Mouse (Mus musculus) E14TG2a.4 (cell line): ENCODE data around the gene Fgg.
A peak's percentile ranks its signal among the peaks of the same experiment; 100 is the strongest.

Experiments
- H3K27me3 ChIP-seq: 2 replicates; pipeline ENCODE4 v1.6.1; 2014; ENCODE audit warnings: low read length, control low read depth; ENCODE audit not compliant: insufficient read depth
- H3K36me3 ChIP-seq: 2 replicates; pipeline ENCODE4 v1.6.1; 2014; ENCODE audit warnings: low read length, control low read depth; ENCODE audit not compliant: insufficient read depth
- H3K4me1 ChIP-seq: replicated peaks from 2 replicates; pipeline ENCODE4 v1.6.1; 2014; ENCODE audit warnings: low read depth, low read length, control low read depth
- H3K4me3 ChIP-seq: replicated peaks from 2 replicates; pipeline ENCODE4 v1.5.1; 2014; ENCODE audit warnings: mild to moderate bottlenecking, low read length
- H3K9me3 ChIP-seq: 2 replicates; pipeline ENCODE4 v1.6.1; 2014; ENCODE audit warnings: low read length, control low read depth
- CTCF ChIP-seq: conservative IDR thresholded peaks from 2 replicates; pipeline ENCODE4 v1.5.1; 2014; ENCODE audit warnings: low read length
- NANOG ChIP-seq: IDR thresholded peaks from 2 replicates; pipeline ENCODE4 v1.6.1; 2014; ENCODE audit warnings: borderline replicate concordance, low read length, mixed read lengths
- POU5F1 ChIP-seq: IDR thresholded peaks from 2 replicates; pipeline ENCODE4 v1.6.1; 2014; ENCODE audit warnings: low read length, borderline replicate concordance

Gene Fgg

GRCm38 (mm10) chr3:83053126-83053525 lies 45.6 kb downstream of the Fgg start:
- no peaks in the 10 kb centered on the region for H3K9me3 ChIP-seq
- TF ChIP-seq CTCF (no peak), POU5F1 (no peak), NANOG (no peak)
- peaks cover 10% of the 10 kb centered on the region; the same call in 1 of the 2 replicates for H3K36me3 ChIP-seq
- H3K4me3 ChIP-seq: no peak overlapping the region
- no peaks in the 10 kb centered on the region for H3K27me3 ChIP-seq
- H3K4me1 ChIP-seq: peaks cover 18% of the 10 kb centered on the region

GRCm38 (mm10) chr3:83053758-83054157 lies 46.2 kb downstream of the Fgg start:
- Histone ChIP-seq H3K4me1 (peaks cover 18% of the 10 kb centered on the region), H3K9me3 (no peaks in the 10 kb centered on the region), H3K27me3 (no peaks in the 10 kb centered on the region), H3K36me3 (peaks cover 16% of the 10 kb centered on the region), H3K4me3 (no peak overlapping the region)
- TF ChIP-seq POU5F1 (no peak), CTCF (peak; percentile 37)

GRCm38 (mm10) chr3:83054759-83055158 lies 47.2 kb downstream of the Fgg start:
- Histone ChIP-seq H3K4me3 (peak overlapping the region; percentile 65), H3K36me3 (peaks cover 26% of the 10 kb centered on the region), H3K4me1 (peaks cover 18% of the 10 kb centered on the region), H3K9me3 (no peaks in the 10 kb centered on the region), H3K27me3 (no peaks in the 10 kb centered on the region)
- no peak for TF ChIP-seq POU5F1

- TF ChIP-seq NANOG (no peak), CTCF (no peak), POU5F1 (no peak)
- H3K27me3 ChIP-seq: no peaks in the 10 kb centered on the region
- H3K36me3 ChIP-seq: peaks cover 33% of the 10 kb centered on the region
- H3K9me3 ChIP-seq: no peaks in the 10 kb centered on the region
- peaks cover 18% of the 10 kb centered on the region for H3K4me1 ChIP-seq
- peak within 1 kb of the TSS; percentile 90 for H3K4me3 ChIP-seq
Measured at GRCm38 (mm10) chr3:83055281-83056038, 47.9 kb downstream of the Fgg start, which contains the start of gene Plrg1. TSS of gene Plrg1 (plus strand) at chr3:83055522.

GRCm38 (mm10) chr3:83057046-83057445 lies 49.5 kb downstream of the Fgg start:
- Histone ChIP-seq H3K27me3 (no peaks in the 10 kb centered on the region), H3K36me3 (peaks cover 49% of the 10 kb centered on the region), H3K4me3 (no peak overlapping the region), H3K4me1 (peaks cover 16% of the 10 kb centered on the region), H3K9me3 (no peaks in the 10 kb centered on the region)
- TF ChIP-seq CTCF: no peak
- no peak for TF ChIP-seq NANOG
- no peak for TF ChIP-seq POU5F1
